Mouse (Mus musculus) urinary bladder, adult 18-20 months (tissue): ENCODE measurements around the gene Il6st.

Experiments used
- DNase-seq, 2 experiments: peaks; one replicate each; pipeline ENCODE4 v3.0.0; 2022; ENCODE audit warnings: low spot score in 2 of 2, mixed read lengths in 2 of 2

Gene Il6st

GRCm38 (mm10) chr13:112523346-112523970 lies 59.6 kb downstream of the Il6st start:
- no peak for DNase-seq

- DNase-seq: no peak
These were observed 63.3 kb downstream of the Il6st start for GRCm38 (mm10) chr13:112527186-112527585.

DNA sequence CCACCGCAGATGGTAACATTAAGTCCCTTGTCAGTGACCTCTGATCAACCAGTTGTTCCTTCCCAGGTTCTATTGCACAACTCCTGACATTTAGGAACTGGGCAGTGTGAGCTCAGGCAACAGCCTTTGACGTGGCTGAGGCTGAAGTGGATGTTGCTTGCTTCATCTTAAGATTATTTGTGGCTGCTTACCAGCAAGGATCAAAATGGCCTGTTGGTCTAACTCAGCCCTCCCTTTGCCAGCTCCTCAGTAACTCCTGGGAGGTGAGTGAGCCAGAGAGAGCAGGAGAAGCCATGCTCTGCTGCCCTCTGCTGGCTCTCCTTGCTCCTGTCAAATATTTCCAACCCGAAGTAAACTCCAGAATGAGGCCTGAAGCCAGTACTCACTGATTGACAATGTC lies 66.0 kb downstream of the Il6st start:
- peak; percentile 62 to 70 for DNase-seq

DNA sequence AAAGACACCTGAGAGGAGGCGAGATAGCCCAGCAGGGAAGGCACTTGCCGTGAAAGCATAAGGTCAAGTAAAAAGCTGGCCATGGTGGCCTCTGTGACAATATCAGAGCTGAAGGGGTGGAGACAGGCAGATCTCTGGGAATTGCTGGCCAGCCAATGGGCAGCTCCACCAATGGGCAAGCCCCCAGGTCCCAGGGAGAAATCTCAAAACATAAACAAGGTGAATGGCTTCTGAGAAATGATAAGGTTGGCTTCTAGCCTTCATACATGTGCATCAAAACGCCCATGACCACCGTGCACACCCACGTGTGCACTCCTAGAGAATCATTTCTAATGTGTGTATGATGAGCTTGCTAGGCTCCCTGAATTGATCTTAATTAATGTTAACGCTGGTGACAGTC lies 68.4 kb downstream of the Il6st start:
- DNase-seq: no peak

DNA sequence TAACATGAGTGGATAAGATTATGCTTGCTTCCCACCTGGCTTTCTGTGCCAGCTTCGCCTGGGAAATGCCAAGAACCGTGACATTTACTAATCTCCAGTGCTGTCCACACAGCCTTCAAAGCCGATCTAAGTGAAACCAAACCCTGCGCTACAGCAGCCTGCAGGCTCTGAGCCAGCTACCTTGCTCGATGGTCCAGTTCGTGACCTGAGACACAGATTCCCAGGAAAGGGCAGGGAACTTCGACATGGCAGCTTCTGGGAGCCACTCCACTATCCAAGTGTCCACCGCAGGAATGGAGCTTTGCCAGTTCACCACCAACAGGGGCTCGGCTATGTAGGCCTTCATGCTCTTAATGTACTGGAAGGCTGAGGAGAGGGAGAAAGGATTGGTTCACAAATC lies 69.7 kb downstream of the Il6st start:
- DNase-seq: no peak

DNA sequence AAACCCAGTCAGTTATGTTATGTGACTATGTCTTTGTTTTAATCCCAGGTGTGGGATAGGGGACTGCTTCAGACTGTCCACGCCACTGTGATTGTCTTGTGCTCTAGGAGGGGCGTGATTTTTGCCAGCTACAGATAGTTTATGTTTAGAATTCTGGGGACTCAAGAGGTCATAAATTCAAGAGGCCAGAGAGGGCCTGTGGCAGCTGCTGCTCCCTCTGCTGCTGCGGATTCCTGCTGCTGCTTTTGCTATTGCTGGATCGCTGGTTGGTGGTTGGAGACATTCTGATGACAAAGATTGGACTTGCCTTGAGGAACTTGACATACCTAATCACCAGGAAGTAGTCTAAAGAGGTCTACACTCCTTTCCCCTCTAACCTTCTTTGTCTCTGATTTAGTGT lies 72.7 kb downstream of the Il6st start:
- no peak for DNase-seq

GRCm38 (mm10) chr13:112537065-112537464 lies 73.2 kb downstream of the Il6st start:
- no peak for DNase-seq

DNA sequence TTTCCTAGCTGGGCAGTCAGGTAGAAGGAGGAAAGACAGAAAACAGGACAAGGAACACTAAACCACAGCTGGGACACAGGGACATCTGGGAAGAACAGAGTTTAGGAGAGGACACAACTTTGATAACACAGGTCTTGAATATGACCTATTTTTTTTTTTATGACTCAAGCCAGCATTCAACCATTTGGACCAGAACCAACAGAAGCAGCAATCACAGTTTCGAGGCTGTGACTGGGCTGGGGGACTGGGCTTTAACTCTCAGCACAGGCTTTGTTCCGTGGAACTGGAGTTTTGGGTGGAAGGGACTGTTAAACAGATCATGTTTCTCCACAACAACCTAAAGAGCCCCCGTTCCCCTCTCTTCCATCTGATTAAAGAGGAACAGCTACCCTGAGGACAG lies 76.7 kb downstream of the Il6st start:
- no peak for DNase-seq

- DNase-seq: no peak
These were observed 77.5 kb downstream of the Il6st start for GRCm38 (mm10) chr13:112541223-112541975.

- no peak for DNase-seq
These were observed 88.0 kb downstream of the Il6st start for GRCm38 (mm10) chr13:112551641-112552548.

DNA sequence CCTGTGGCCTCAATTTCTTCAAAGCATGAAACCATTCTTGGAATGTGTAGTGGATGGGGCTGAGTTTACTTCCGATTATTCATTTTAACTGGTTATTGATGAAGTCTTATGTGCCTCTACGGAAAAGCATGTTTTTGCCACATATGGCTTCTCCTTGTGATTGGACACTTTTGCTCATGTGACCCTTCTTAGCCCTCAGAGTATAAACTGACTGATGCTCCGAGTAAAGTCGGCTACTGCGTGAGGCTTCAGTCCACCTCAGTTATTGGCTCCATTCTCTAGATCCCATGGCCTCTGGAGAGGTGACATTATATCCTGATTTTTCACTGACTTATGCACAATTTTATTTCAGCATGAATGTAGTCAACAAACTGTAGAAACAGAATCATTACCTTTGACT lies 89.4 kb downstream of the Il6st start:
- no peak for DNase-seq

DNA sequence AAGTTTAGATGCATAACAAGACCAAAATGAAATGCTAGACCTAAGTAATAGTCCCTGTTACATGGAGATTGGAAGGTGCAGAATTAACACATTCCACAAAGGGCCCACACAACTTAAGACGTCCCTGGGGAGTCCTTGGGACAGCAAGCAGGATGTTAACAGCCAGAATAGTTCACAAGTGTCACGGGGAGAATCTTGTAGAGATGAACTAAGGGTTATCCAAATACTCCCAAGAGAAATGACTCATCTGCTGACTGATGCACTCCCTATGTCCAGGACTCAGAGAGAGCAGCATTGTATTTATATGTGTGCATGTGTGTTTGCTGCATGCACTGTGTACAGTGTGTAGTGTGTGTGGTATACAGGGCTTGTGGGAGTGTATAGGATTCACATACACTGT lies 92.6 kb downstream of the Il6st start:
- no peak for DNase-seq
